Mouse (Mus musculus): ENCODE measurements at regions not wholly inside any gene's neighbourhood (a gene's known extent, or its start where the extent isn't known, plus 50 kb on each side); places are given as distances from the start of the nearest gene placed in this dataset.

- no peak for TF ChIP-seq EP300 (IDR thresholded peaks at IDR 0.05; ENCODE audit: low read length)
- no peak for TF ChIP-seq HCFC1 (IDR thresholded peaks at IDR 0.05; ENCODE audit: low read depth, low read length)
- no peak for TF ChIP-seq ZMIZ1 (IDR thresholded peaks at IDR 0.05; ENCODE audit: low read depth, low read length)
- TF ChIP-seq SMC3 (IDR thresholded peaks at IDR 0.05; ENCODE audit: low read depth, low read length) = no peak
- TF ChIP-seq RCOR1 (conservative IDR thresholded peaks at IDR 0.05; ENCODE audit: low read depth, low read length) = no peak
- no peak for TF ChIP-seq TCF12 (IDR thresholded peaks at IDR 0.05; ENCODE audit: low read depth, low read length)
- no peak for TF ChIP-seq NRF1 (IDR thresholded peaks at IDR 0.05; ENCODE audit: low read depth, low read length)
- no peak for TF ChIP-seq MAFK (IDR thresholded peaks at IDR 0.05; ENCODE audit: insufficient replicate concordance, low read length)
- TF ChIP-seq TBP (conservative IDR thresholded peaks at IDR 0.05; ENCODE audit: low read depth, low read length) = no peak
- no peak for TF ChIP-seq GABPA (IDR thresholded peaks at IDR 0.05; ENCODE audit: insufficient replicate concordance, low read depth, low read length)
- no peak for TF ChIP-seq USF2 (conservative IDR thresholded peaks at IDR 0.05; ENCODE audit: low read depth, low read length)
- no peak for TF ChIP-seq ZC3H11A (IDR thresholded peaks at IDR 0.05; ENCODE audit: low read depth, low read length)
- no peak for TF ChIP-seq SIN3A (IDR thresholded peaks at IDR 0.05; ENCODE audit: low read length)
- no peak for TF ChIP-seq ZKSCAN1 (IDR thresholded peaks at IDR 0.05; ENCODE audit: borderline replicate concordance, low read depth, low read length)
- H3K4me2 ChIP-seq (ENCODE audit: insufficient read depth, low read depth, poor library complexity, severe bottlenecking) = no peak overlapping the region
- no peak overlapping the region for H3K9ac ChIP-seq (ENCODE audit: insufficient read depth, low read depth)
- in situ Hi-C loops (cut with MboI; ENCODE audit: low pct_ligation_motif_present, low pct_unique_long_range_greater_than_20kb, low sequenced_read_pairs) = no loop called here
- no peaks in the 10 kb centered on the region for H3K79me2 ChIP-seq (replicated peaks; ENCODE audit: control insufficient read depth, extremely low read depth, insufficient read depth, poor library complexity, severe bottlenecking)
- H3K4me1 ChIP-seq (ENCODE audit: control insufficient read depth in 1 of 2, insufficient read depth in 2 of 2) = peaks cover 18 to 42% of the 10 kb centered on the region in 2 experiments
- no peak overlapping the region for H3K27ac ChIP-seq (ENCODE audit: insufficient read depth, low read depth)
- no peaks in the 10 kb centered on the region for H3K36me3 ChIP-seq (replicated peaks in 1 of 2; ENCODE audit: control insufficient read depth in 1 of 2, insufficient read depth in 1 of 2, low read length in 1 of 2)
- H3K9me3 ChIP-seq (replicated peaks; ENCODE audit: low read length) = no peaks in the 10 kb centered on the region
- H3K27me3 ChIP-seq (replicated peaks) = peaks cover 2% of the 10 kb centered on the region
- H3K4me3 ChIP-seq (replicated peaks in 1 of 3; ENCODE audit: low read depth in 2 of 3, low read length in 2 of 3, poor library complexity in 1 of 3) = no peak overlapping the region
- dilution Hi-C loops (cut with MboI; ENCODE audit: extremely low pct_ligation_motif_present, extremely low pct_unique_long_range_greater_than_20kb, low sequenced_read_pairs) = no loop called here
- DNase-seq (ENCODE audit: extremely low read depth) = no peak
Measured at GRCm38 (mm10) chr2:30661147-30661546, 66.3 kb downstream of the Cstad start.

GRCm38 (mm10) chr2:30660613-30660991 lies 65.8 kb downstream of the Cstad start:
- in situ Hi-C loops (cut with MboI; ENCODE audit: low pct_ligation_motif_present, low pct_unique_long_range_greater_than_20kb, low sequenced_read_pairs) (no loop called here), dilution Hi-C loops (cut with MboI; ENCODE audit: extremely low pct_ligation_motif_present, extremely low pct_unique_long_range_greater_than_20kb, low sequenced_read_pairs) (no loop called here)

More at GRCm38 (mm10) chr2:30660613-30660991, 65.8 kb downstream of the Cstad start:
- DNase-seq (ENCODE audit: extremely low read depth) = no peak
- Histone ChIP-seq H3K27me3 (replicated peaks) (no peaks in the 10 kb centered on the region), H3K4me3 (replicated peaks in 1 of 3; ENCODE audit: low read depth in 2 of 3, low read length in 2 of 3, poor library complexity in 1 of 3) (no peak overlapping the region), H3K4me1 (ENCODE audit: control insufficient read depth in 1 of 2, insufficient read depth in 2 of 2) (peaks cover 18 to 47% of the 10 kb centered on the region in 2 experiments), H3K9ac (ENCODE audit: insufficient read depth, low read depth) (no peak overlapping the region), H3K79me2 (replicated peaks; ENCODE audit: control insufficient read depth, extremely low read depth, insufficient read depth, poor library complexity, severe bottlenecking) (no peaks in the 10 kb centered on the region), H3K36me3 (replicated peaks in 1 of 2; ENCODE audit: control insufficient read depth in 1 of 2, insufficient read depth in 1 of 2, low read length in 1 of 2) (no peaks in the 10 kb centered on the region), H3K9me3 (replicated peaks; ENCODE audit: low read length) (no peaks in the 10 kb centered on the region), H3K4me2 (ENCODE audit: insufficient read depth, low read depth, poor library complexity, severe bottlenecking) (no peak overlapping the region), H3K27ac (ENCODE audit: insufficient read depth, low read depth) (no peak overlapping the region)
- no peak for TF ChIP-seq JUND (conservative IDR thresholded peaks at IDR 0.05; ENCODE audit: low read depth, low read length)

All from CH12.LX (cell line).